Mouse (Mus musculus) cerebellum, adult 2 months (tissue): Measurements from ENCODE around the gene Map4.

ENCODE experiments used
- CTCF ChIP-seq: fragments of 200-500 bp; IDR thresholded peaks from 2 replicates; pipeline ENCODE4 v1.5.1; 2011; ENCODE audit warnings: low read depth, mild to moderate bottlenecking, control low read depth, low read length, moderate library complexity, borderline replicate concordance; ENCODE audit not compliant: insufficient read depth
- POLR2A ChIP-seq: fragments of 200-500 bp; IDR thresholded peaks from 2 replicates; pipeline ENCODE4 v1.6.1; 2011; ENCODE audit warnings: low read length, control low read depth, borderline replicate concordance; ENCODE audit not compliant: insufficient read depth

- TF ChIP-seq CTCF (no peak), POLR2A (no peak)
Measured at GRCm38 (mm10) chr9:109949801-109950200, 18.5 kb downstream of the Map4 start.
